Mouse (Mus musculus): ENCODE results near the gene Bptf.
A peak's percentile ranks its signal among the peaks of the same experiment; 100 is the strongest.
"Not testable (repeated sequence)": the region's sequence is repeated elsewhere in the genome, so short reads cannot be mapped to it uniquely, and the experiment has no call there.

The Bptf gene

DNA sequence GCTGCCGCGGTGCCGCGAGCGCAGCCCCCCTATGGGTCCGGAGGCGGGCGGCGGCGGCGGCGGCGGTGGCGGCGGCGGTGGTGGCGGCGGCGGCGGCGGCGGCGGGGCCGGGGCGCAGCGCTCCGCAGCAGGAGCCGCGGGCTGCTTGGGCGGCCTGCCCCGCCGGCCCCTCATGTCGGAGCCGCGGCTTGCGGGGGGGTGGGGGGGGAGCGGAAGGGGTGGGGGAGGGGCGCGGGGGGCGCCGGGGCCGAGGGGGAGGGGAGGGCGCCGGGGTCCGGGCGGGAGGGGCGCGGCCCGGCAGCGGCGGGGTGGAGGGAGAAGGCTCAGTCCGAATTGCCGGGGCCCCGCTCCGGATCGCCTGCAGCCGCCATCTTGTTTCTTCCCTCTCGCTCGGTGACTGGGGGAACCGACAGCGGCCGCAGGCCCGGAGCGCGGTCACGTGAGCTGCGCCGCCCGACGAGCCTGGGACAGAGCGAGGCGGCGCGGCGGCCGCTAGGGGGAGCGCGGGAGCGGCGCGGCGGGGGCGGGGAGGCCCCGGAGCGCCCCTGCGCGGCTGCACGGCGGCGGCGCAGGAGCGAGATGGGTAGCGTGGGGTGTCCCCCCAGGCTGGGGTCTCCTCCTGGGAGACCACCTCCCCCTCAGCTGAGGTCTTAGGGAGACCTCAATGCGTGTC lies at the start of gene Bptf:
Gene Bptf, minus strand, starts transcription at position 379 of the 673 bp plus-strand sequence.
- DNase-seq (ENCODE audit: low spot score): peak; percentile 81

DNA sequence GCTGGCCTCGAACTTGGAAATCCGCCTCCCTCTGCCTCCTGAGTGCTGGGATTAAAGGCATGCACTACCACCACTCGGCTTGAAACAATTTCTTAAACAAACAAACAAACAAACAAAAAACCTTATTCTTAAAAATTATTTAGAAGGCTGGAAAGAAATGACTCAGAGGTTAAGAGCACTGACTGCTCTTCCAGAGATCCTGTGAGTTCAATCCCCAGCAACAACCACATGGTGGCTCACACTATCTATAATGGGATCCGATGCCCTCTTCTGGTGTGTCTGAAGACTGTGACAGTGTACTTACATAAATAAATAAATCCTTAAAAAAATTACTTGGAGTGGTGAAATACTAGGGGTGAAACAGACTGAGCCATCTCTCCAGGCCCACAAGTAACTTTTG lies 29.3 kb upstream of the Bptf start:
- no peak for DNase-seq (ENCODE audit: low spot score)

DNA sequence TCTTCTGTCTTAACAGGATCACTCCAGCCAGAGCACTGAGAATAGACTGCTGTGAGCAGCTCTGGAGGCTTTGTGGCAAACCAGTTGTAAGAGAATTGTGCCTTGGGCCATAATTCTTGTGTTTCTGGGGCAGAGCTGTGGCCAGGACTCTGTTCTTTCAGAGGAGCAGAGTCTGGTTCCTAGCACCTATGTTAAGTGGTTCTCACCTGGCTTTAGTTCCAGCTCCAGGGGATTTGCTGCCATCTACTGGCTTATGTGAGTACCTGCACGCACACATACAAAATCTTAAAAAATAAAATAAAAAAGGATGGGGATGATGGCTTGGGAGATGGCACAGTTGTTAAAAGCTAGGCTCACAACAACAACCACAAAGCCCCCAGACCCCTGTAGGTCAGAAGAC lies 27.1 kb upstream of the Bptf start:
- peak; percentile 38 for DNase-seq (ENCODE audit: low spot score)

DNA sequence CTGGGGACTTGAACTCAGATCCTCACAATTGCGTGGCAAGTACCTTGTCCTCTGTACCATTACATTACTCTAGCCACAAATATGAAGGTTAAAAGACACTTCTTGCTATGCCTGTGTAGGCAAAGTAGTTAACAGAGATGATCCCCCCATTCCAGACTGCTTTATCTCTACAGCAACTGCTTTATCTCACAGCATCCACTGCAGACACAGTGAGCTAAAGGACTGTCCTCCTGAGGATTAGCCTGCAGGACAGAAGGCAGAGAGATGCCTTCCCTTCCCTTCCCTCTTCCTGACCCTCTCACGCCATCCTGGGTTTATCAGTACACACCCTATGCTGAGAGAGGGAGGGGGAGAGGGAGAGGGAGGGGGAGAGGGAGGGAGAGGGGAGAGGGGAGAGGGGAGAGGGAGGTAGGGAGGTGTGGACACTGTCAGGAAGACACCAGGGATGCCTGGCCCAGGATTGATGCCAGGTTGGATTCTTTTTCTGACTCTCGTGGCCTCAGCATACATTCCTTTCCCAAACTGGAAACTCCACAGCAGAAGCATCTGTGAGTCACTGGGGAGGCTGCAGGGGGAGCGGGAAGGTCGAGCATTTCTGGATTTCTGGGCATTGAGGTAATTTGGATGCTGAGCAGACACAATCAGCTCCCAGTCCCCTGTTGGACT lies 25.2 kb upstream of the Bptf start:
- DNase-seq (ENCODE audit: low spot score): no peak

DNA sequence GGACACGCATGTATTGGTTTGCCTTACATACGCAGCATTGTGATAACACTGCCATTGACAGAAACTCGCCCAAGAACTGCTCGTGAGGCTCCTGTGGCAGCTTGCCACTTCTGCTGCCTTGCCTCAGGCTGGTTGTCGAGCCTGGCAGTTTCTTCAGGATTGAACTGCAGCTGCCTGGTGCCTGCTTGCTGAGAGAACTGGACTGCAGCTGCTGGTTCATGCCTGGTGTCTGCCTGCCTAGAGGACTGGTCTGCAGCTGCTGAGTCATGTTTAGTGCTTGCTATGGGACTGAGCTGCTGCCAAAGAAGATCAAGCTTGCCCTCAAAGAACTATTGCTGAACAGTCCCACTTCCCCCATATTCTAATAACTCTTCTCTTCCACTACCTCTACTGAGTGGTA lies 23.4 kb upstream of the Bptf start:
- DNase-seq (ENCODE audit: low spot score): no peak

DNA sequence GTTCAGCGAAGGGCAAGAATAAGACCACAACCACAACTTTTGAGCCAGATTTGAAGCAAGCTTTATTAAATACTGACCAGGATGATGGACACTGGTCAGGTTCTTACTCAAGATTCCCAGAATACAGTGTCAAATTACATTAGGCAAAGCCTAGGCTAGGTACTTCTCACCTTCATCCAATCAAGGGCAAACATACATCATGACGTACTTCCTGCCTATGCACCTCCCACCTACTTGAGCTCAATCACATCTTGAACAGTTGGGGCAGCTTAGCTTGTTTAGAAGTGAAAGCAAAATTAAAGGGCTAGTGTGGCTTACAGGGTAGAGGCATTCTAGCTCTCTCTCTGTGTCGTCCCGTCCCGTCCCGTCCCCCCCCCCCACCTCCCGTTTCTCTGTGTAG lies 22.5 kb upstream of the Bptf start:
- no peak for DNase-seq (ENCODE audit: low spot score)

DNA sequence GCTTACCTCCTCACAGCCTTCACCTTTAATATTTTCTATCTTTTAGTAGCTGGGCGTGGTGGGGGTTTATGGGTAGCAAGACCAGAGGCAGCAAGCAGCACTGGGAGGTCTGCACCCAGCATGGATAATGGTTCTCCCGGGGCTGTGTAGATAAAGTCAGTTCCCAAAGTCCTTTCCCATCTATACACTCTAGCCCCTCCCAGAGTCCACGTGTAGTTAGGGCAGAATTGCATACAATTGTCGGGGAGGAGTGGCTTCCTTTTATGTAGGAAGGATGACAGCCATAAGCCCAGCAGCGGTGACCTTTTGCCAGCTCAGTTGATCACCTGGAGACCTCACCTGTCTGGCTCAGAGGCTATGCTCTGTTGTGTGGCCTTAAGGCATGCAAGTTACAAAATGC lies 21.7 kb upstream of the Bptf start:
- no peak for DNase-seq (ENCODE audit: low spot score)

DNA sequence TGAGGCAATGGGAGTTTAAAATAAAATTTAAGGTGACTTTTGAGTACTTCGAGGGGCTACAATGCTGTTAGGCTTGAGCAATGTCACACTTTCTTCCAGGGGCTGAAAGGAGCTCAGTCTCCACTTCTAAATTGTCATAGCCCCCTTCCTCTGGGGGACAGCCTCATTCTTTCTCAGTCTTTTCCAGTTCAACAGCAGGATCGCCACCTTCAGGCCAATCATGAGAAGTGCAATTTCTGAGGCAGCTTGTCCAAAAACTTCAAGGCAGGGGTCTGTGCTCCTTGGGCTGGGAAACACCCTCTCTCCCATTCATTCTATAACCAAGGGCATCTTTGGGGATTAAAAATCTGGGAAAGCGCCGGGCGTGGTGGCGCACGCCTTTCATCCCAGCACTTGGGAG lies 19.9 kb upstream of the Bptf start:
- DNase-seq (ENCODE audit: low spot score): no peak

DNA sequence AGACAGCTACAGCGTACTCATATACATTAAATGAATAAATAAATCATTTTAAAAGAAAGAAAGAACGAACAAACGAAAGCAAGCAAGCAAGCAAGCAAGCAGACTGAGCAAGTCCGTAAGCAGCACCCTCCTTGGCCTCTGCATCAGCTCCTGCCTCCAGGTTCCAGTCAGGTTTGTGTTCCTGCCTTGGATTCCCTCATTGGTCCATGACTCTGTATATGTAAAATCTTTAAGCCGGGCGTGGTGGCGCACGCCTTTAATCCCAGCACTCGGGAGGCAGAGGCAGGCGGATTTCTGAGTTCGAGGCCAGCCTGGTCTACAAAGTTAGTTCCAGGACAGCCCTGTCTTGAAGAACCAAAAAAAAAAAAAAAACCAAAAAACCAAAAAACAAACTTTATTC lies 12.0 kb upstream of the Bptf start:
- DNase-seq (ENCODE audit: low spot score): not testable (repeated sequence)

DNA sequence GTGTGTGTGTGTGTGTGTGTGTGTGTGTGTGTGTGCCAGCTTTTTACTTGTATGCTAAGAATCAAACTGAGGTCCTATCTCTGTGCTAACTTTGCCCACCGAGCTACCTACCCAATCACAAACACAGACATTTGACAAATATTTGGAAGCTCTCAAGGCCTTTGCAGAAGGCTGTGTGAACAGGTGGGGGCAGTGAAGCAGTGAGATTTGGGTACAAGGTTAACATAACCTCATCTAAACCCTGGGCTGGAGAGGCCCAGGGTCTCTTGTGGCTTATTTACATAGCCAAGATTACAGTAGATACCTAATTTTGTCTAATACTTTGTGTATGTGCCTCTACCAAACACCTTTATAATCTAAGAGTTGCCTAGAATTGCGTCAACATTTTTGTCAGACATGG lies 10.5 kb upstream of the Bptf start:
- DNase-seq (ENCODE audit: low spot score): no peak

DNA sequence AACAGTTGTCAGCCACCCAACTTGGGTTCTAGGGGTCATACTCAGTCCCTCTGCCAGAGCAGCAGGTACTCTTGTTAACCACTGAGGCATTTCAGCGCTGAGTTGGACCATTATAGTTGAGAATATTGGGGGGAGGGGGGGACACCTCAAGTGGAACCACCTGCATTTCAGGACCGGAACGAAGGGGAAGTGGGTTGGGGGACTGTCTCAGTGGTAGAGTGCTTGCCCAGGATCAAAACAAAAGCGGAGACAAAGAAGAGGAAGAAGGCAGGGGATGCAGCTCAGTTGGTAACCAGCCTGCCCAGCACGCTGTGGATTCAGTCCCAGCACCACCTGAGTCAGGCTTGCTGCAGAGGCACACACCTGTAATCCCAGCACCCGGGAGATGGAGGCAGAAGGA lies 8.8 kb upstream of the Bptf start:
- no peak for DNase-seq (ENCODE audit: low spot score)

DNA sequence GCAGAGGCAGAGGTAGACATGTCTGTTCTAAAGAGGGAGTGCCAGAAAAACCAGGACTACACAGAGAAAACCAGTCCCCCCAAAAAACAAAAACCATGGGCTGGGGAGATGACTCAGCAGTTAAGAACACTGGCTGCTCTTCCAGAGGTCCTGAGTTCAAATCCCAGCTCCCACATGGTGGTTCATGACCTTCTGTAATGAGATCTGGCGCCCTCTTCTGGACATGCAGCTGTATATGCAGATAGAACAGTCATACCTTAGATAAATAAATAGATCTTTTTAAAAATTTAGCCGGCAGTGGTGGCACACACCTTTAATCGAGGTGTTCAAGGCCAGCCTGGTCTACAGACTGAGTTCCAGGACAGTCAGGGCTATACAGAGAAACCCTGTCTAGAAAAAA lies 6.7 kb upstream of the Bptf start:
- DNase-seq (ENCODE audit: low spot score): peak; percentile 36

DNA sequence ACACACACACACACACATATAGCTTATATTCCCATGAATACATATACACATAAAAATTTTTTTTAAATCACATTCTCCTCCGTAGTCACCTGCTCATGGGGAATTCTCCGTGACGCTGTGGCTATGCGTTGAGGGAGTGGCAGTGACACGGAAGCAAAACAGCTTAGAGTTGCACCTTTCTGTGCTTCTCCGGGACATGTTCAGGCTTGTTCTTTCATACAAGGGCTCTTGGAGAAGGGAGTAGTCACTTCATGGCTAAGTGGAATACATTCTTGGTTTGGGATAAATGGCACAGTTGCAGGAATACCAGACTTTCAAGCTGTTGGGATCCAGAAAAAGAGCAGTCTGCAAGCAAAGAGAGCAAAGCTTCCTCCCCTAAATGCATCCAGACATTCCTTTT lies 5.7 kb upstream of the Bptf start:
- DNase-seq (ENCODE audit: low spot score): no peak

DNA sequence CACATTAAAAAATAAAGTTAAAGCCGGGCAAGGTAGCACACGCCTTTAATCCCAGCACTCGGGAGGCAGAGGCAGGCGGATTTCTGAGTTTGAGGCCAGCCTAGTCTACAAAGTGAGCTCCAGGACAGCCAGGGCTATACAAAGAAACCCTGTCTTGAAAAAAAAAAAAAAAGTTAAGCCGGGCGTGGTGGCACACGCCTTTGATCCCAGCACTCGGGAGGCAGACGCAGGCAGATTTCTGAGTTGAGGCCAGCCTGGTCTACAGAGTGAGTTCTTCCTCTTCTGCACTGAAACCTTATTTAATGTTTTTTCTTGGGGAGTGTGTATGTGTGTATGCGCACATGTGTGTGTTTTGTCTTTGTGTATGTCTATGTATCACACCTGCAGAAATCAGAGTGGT lies 4.5 kb upstream of the Bptf start:
- not testable (repeated sequence) for DNase-seq (ENCODE audit: low spot score)

DNA sequence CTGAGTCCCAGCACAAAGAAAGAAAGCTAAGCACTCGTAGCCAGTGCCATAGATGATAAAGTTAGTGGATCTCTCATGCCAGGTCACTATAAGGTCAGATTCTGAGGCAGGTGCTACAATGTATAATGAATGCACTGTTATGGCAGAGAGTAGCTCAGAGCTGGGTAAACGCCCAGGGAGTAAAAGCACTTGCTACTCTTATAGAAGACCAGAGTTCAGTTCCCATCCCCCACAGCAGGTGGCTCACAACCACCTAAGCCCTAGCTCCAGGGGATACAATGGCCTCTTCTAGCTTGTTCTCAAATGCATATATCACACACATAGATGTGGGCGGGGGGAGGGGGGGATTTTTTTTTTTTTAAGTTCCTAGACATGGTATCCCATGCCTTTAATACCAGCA lies 3.8 kb upstream of the Bptf start:
- no peak for DNase-seq (ENCODE audit: low spot score)

DNA sequence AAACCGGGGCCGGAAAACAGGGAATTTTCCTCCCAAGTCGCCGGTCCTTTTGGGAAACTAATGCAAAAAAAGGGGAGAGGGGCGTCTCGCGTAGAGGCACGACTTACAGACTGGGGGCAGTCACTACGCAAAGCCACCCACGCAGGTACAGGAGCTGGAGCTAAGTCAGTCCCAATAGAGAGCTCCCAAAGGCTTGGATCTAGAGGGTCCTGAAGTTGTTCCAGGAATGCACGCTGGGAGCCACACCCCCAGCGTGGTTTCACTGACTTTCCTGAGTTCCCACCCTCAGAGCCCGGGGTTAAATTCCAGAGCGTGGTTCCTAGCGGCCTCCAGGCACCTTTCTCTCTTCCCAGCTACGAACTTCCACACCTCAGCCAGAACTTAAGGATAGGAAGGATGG lies 499 bp upstream of the Bptf start:
- DNase-seq (ENCODE audit: low spot score): no peak

DNA sequence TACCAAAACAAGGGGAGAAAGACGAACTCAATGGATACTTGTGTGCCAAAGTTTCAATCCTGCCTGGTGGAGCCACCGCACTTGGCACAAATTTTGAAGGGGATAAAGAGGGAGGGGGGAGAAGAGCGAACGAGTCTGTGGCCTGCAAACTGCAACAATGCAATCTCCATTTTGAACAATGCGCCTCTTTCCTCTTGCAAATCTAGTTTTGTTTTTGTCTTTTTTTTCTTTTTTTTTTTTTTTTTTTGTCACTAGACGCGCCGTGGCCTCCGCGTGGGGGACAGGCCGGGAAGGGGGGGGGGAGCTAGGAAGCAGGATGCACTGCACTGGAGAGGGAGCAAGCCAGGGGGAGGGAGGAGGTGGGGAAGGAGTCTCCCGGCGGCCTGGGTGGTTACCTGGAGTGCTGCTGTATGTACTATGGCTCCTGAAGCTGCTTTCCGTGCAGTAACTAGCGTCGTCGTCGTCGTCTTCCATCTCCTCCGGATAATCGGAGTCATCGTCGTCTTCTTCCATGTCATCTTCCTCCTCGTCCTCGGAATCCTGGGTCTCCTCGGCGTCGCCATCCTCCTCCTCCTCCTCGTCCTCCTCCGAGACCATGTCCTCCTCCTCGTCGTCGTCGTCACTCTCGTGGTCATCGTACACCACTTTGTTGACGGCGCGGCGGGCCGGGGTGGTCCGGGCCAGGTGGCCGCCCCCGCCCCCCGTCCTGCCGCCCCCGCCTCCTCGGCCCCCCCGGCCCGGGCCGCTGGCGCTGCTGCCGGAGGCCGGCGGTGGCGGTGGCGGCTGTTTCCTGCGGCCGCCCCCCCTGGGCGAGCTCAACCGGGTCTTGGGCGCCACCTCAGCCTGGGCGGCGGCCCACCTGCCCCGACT lies 813 bp downstream of the Bptf start:
- peak; percentile 40 for DNase-seq (ENCODE audit: low spot score)

DNA sequence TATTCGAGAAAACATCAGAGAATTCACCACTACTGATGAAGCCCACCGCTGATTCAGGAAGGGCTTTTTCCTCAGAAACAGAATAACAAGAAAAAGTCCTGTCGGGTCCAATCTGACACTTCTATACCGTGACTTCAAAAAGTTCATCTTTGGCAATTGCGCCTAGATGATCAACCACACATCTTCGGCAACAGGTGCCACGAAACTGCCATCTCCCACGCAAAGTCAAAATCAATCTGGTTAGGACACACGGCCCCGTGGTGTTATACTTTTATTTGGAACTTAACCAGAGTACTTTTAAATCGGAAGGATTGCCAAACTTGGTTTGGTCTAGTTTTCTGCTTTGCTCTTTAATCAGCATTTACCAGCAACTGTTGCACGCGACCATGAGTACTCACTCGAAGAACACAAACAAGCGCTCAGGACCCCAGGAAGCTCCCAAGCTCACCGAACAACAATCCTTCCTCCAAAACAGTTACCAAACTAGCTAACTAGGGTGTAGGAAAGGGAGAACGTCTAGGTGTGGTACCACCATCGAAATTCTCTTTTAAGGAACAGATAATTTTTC lies 1.6 kb downstream of the Bptf start:
- peak; percentile 38 for DNase-seq (ENCODE audit: low spot score)

DNA sequence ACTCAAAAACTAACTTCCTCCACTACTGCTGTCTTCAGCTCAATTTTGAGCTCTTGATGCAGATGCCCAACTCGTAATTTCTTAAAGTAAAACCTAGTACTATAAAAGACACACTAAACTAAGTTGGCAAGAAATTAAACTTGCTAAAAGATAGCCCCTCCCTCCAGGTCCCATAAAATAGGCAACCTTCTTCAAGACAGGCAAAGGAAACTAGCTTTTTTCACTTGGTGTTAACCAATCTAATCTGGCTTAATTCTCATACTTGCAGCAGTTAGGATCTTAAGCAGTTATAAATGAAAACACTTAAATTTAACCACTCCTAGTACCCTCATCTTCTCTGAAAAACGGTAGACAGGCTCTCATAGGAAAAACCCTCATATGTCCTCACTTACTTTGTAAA lies 2.3 kb downstream of the Bptf start:
- DNase-seq (ENCODE audit: low spot score): no peak

DNA sequence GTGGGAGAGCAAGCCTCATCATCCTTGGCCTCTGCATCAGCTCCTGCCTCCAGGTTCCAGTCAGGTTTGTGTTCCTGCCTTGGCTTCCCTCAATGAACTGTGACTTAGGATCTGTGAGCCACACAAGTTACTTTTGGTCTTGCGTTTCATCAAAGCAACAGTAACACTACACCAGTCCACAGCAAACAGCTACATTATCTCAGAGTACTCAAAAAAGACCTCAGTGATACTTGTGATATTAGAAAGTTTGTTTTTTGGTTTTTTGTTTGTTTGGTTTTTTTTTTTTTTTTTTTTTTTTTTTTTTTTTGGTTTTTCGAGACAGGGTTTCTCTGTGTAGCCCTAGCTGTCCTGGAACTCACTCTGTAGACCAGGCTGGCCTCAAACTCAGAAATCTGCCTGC lies 5.2 kb downstream of the Bptf start:
- DNase-seq (ENCODE audit: low spot score): not testable (repeated sequence)

DNA sequence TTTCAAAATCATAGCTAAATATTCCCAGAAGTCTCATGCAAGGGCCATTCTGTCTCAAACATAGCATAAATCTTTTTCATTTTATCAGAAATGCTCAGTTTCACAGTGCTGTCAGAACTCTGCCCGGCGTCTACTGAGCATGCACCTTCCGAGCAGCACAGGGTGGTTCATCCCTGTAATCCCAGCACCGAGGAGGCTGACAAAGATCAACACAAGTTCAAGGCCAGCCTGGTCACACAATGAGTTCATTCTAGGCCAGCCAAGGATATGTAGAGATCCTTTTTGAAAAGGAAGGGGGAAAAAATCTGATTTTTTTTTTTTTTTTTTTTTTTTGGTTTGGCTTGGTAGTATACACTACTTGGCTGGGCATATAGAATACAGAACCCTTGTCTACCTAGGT lies 6.9 kb downstream of the Bptf start:
- no peak for DNase-seq (ENCODE audit: low spot score)

DNA sequence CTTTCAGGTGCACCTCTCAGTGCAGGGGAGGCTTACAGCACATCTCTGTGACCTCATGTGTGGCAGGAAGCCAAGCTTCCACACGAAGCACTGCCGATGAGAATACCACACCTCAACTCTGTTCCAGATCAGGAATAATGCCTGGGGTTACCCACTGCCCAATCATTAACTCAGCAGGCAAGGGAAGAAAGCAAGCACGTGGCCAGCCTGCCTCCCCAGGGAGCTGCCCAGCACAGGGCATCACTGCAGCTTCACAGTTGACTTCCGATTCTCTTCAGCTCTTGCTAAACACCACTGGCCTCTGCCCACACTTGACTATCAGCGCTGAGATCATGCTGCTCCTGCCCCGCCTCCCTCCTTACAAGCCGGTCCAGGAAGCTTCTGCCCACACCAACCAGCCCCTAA lies 7.6 kb downstream of the Bptf start:
- no peak for DNase-seq (ENCODE audit: low spot score)

DNA sequence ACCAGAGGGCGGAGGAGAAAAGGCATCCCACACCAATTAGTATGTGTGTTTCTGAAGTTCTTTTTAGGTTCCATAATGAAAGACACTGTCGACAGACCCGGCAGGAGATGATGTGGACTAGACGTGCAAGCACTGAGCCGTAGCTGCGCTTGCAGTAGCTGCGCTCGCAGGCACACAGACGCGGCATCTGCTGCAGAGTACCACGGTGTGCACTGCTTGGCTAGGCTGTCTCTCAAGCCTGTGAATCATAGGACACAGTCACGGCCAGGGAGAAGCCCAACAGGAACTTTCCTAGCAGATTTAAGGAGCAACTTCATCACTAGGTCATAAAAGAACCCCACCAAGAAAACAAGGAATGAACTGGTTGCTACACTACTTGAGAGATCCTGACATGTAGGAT lies 14.1 kb downstream of the Bptf start:
- DNase-seq (ENCODE audit: low spot score): no peak

All from c-Kit-positive CD71-positive TER-119-positive erythroid progenitor cells, embryonic 14.5 days (primary cell).